Mouse (Mus musculus) naive thymus-derived CD4-positive, alpha-beta T cell, adult 2 months (primary cell): ENCODE data around the gene Ambra1.
"Not testable (repeated sequence)": the region's sequence is repeated elsewhere in the genome, so short reads cannot be mapped to it uniquely, and the experiment has no call there.

Experiments
- DNase-seq: peaks from one replicate; pipeline ENCODE4 v3.0.0-alpha.2; 2011; ENCODE audit warnings: low read depth

The Ambra1 gene

DNA sequence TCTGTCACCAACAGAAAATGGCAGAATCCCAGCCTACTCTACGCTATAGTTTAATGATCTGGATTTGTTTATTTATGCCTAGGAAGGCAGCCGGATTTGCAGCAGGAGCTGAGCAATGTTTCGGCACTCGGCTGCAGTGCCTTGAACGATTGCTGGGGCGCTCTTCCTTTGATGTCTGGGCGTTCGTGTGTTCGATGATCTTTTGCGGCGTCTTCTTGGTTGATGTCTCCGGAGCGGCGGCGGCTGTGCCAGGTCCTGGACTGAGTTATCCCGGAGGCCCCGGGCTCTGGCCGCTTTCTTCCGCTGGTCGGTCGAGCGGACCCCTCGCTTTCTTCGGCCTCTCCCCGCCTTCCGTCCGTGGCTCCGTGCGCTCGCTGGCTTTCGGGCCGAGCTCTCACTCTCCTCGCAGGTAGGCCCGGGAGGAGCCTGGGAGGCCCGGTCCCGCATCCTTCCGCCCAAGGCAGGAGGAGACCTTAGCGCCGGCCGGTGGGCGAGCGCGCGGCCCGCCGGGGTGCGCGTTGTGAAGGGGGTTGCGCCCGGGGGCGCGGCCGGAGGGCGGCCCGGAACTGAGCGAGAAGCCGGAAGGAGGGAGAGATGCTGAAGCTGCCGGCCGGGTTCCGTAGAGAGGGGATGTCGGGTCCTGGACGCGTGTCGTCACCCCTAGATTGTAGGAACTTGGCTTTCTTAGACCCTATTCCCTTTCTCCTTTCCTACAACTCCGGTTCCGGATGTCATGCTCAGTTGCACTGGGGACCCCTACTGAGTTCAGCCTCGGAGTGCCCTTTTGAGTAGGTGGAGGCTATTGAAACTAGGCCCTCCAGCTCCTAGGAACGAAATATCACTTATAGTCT lies at the start of gene Ambra1:
Ambra1 (plus strand) TSS at position 164 of the 851 bp plus-strand sequence.
- DNase-seq = peak; percentile 92

DNA sequence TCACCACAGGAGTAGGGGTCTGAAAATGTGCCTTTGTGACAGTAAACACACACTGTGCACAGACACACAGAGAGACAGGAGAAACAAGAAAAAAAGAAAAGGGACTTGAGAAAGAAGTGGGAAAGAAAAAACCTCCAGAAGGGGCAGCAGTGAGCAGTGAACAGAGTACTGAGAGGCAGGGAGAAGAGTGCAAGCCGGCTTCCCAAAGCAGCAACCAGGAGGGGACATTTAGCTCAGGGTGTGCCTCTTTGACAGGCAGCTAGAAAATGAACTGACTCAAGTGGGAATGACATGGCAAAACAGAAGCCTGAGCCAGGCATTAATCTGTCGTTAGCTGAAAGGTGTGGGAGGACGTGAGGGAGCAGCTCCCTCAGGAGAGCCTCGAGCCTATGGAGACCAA lies 47.1 kb upstream of the Ambra1 start:
- peak; percentile 54 for DNase-seq

DNA sequence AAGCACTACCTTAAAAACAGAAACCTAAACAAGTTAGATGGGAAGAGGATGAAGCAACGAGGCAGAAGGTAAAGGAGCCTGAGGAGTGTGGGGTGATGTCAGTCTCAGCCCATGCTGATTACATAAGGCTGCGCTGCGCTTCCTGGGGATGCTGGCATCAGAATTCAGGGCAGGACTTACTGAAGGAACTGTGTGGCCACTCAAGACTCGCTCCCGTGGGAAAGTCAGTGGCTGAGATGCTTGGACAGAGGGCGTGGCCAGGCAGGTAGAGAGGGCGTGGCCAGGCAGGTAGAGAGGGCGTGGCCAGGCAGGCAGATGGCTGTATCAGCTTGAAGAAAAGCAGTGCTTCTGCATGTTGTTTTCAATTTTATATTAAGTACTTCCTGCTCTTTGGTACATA lies 46.0 kb upstream of the Ambra1 start:
- DNase-seq = no peak

DNA sequence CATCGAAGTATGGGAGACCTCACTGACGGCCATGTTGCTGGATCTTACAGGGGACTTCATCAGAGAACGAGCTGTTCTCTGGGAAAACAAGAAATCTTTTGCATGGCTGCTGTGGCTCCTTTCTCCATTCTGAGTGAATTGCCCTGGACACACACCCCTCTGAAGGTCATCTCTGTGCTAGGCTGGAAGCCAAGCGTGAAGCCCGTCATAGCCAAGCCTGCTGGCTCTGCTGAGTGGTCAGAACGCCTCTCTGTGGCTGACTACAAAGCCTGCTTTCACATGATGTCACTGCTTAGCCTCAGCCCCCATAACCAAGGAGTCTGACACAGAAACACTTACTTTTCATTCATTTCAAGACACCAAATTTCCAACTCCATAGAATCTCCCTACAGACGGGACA lies 40.5 kb upstream of the Ambra1 start:
- no peak for DNase-seq

DNA sequence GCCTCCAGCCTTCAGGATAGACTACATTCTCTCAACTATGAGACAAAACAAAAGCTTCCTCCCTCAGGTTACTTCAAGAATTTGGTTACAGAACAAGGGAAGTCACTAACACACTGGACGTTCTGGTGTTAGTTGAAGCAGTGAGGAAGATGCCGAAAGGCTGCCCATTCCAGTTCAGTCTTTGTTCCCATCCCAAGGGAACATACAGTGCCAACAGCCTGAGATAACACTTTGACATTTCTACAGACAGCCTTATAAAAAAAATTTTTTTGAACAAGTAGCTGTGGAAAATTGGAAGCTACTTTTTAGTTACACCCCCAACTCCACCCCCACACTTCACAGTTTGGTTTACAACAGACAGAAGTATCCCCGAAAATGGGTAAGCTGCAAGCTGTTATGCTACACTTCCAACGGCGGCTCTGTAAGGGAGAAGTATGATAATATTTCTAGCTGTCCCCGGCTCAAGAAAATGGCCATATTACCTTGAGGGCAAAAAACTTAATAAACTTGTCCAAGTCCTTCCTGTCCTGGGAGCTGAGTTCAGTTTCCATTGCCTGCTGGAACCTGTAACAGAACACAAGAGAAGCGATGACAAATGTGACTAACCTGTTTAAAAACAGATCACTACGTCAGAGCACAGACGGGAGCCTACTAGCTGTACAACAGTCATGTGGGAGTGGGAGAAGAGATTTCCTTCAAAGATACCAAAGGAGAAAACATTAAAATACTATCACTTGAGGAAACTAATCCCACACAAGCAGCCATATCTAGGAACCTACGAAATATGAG lies 34.3 kb upstream of the Ambra1 start:
- no peak for DNase-seq

DNA sequence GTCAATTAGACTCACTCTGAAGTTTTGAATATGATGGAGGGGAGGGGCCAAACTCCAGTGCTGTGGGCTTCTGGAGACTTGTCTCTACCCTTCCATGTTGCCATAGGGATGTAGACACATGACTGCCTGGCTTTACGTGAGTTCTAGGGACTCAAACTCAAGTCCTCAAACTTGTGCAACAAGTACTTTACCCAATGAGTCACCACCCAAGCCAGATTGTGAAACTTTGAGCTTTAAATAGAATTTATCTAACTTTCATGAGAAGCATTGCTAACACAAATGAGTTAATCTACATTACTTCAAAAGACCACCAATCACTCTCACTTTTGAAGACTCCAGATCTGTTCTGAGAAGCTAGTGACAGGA lies 33.7 kb upstream of the Ambra1 start:
- no peak for DNase-seq

DNA sequence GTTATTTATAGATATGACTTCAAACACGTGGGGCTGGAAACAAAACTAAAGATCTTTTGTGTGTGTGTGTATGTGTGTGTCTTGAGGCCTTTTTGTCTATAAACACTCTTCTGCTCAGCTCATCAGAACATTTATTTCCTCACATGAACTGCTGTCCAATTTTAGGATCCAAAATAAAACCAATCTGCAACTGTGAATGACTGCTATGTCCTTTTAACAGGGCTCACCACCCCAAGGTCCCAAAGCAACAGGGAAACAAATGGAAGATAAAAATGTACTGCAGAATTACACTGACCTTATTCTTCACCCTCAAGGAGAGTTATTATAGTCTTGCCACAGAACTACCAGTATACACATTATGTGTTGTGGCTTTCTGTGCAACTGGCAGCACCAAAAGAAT lies 30.7 kb upstream of the Ambra1 start:
- no peak for DNase-seq

DNA sequence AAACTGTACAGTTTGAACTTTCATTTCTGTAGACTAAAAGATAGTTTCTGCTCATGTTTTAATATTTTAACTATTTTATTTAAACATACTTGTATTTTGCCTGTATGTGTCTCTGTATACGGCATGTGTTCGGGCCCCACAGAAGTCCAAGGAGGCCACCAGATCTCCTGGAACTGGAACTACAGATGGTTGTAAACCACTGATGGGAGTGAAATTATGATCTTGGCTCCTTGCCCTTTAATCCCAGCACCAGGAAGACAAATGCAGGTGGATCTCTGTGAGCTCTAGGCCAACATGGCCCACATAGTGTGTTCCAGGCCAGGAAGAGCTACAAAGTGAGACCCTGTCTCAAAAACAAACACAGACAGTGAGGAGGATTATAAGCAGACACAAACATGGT lies 28.6 kb upstream of the Ambra1 start:
- no peak for DNase-seq

DNA sequence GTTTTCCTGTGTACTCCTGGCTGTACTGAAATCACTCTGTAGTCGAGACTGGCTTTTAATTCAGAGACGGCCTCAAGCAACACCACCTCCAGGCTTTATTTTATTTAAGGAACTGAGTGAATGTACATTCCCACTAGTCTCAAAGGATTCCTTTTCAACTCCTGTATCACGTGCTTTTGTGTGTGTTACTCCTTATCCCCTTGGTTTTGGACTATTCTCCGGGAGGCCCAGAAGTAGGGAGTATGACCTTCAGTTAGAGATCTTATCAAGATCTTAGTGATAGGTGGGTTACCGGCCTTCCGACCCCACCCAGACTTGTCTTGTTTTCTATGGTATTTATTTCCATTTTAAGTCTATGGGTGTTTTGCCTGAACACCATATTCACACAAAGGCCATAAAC lies 24.2 kb upstream of the Ambra1 start:
- DNase-seq = peak; percentile 17

DNA sequence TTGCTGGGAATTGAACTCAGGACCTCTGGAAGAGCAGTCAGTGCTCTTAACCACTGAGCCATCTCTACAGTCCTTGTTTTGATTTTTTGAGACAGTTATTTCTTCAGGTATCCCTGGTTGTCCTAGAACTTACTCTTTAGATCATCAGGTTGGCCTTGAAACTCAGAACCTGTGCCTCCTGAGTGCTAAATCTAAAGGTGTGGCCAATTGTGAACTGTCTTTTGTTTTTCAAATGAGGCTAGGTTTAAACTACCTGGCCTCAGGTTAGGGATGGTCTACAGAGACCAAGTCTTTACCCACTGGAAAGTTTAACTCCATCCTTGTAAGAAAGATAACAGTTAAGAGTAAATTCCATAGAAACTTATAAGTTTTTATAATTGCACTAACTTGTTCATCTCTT lies 23.5 kb upstream of the Ambra1 start:
- no peak for DNase-seq

DNA sequence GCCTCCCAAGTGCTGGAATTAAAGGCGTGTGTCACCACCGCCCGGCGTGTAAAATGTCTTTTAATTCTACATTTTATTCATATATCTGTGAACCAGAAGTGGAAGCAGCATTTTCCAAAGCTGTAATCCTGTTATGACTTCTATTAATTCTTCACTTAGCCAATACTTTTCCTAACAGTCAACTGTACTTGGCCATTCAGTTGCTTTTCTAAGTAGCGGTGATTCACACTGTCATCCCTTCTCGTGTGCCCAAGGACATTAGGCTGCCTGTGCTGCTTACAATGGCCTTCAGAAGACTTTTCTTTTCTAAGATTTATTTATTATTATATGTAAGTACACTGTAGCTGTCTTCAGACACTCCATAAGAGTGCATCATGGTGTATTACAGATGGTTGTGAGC lies 21.6 kb upstream of the Ambra1 start:
- no peak for DNase-seq

DNA sequence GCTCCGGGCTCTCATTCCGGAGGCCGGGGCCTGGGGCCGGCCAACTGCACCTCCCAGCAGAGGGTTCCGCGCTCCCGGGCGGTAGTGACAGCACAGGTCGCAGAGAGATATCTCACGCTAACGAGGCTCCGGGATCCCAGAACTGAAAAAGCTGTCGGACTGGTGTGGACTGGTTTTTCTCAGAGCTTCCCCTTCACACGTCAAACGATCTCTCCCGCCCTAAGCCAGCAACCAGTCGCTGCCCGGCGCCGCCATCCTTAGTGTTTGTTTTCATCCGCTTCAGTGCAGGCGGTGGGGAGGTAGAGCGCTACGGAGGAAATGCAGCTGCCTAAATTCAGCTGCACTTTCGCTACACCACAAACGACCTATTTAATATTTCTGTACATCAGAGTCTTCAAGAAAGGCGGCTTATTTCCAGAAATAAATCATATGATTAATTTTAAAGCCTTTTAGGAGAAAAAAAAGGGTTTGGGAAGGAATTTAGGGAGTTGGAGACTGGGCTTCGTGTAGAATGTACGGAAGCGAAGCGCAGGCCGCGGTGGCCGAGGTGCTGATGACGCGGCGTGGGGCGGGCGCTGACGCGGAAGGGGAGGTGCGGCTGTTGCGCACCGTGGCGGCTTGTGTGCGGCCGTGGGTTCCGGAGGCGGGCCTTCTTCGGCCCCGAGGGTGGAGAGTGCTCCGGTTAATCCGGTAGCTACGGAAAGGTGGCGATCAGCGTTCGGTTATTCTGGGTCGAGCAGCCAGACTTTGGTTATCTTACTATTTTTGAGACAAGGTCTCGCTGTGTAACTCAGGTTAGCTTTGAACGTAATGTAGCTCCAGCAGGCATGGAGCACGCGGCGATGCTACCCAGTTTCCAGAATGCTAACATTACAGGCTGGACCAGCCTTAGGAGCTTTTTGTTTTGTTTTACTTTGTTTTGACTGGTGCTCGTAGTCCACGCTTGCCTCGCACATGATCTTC lies 19.4 kb upstream of the Ambra1 start, which contains the start of the genes Atg13 and Harbi1:
Atg13 (minus strand) TSS at position 305 of the 963 bp plus-strand sequence.
Harbi1 (plus strand) TSS at position 581 of the 963 bp plus-strand sequence.
- DNase-seq = peak; percentile 96

DNA sequence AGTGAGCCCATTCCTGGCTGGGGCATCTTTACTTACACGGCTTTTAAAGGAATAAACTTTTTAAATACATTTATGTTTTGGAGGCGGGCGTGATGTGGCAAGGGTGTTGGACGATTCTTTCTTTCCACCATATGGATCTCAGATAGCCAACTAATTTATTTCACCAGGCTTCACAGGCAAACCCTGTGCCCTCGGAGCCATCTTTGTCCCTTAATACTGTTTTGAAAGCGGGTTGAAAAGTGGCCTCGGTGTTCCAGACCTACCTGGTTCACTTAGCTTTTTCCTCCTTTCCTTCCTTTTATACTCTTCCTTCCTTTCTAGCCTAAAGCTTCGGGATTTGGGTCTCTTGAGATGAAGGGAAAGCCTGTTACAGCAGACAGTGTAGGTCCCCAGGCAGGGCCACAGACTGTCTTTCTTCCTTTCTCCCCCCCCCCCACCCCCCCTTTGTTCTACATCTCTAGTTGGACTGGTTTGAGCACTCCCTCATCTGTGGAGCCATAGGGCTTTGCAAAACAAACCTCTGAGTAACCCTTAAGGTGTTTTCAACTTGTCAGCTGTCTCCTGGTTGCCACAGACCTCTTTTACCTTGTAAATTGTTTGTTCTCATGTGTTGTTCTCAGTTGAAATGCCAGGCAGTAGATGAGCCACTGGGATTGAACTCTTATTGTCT lies 18.5 kb upstream of the Ambra1 start:
- no peak for DNase-seq

DNA sequence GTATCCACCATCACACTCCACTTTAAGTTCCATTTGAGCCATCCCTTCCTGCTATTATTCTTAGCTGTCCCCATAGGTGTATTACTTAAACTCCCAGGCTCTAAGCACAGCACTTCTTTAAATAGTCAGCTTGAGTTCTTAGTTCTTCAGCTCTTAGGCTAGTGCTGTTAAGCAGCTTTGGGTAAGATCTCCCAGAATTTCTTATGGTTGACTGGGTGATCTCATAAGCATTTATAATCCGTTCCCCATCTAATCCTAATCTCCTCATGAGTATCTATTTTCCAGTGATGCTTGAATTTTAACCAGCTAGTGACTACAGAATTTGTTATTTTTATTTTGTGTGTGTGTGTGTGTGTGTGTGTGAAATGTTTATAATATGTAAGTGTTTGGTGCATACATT lies 15.0 kb upstream of the Ambra1 start:
- DNase-seq = no peak

DNA sequence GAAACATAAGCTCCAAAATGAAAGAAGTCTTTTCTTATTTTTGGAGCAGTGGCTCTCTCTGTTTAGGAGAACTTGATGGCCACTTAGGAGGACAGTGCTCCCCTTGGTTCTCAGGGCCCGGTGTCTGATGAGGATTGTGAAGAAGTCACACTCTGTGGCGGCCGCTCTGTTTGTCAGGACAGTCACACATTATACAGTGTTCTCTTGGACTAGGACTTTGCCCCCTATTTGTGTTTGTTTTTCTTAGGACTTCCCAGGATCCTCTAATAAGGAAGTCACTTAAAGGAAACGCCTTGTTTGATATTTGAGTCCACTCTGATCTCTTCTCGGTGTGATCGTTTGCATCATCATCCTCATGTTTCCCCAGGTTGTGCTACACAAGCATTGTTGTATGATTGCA lies 11.7 kb upstream of the Ambra1 start:
- no peak for DNase-seq

DNA sequence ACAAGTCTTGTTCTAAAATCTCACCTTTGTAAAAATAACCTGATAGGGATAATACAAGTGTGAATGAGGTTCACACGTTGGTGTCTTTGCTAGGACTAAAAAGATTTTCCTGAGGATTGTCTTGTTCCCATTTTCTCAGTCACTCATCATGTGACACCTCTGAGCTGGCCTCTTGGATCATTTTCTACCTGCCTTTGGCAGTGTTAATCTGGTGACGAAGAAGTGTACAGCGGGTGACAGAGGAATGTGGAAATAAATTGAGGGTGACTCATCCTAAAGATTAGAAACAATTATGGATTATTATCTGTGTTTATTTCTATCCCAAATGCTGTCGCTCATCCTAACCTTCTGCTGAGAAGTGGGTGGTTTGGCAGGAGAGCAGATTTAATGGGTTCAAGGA lies 6.6 kb upstream of the Ambra1 start:
- no peak for DNase-seq

DNA sequence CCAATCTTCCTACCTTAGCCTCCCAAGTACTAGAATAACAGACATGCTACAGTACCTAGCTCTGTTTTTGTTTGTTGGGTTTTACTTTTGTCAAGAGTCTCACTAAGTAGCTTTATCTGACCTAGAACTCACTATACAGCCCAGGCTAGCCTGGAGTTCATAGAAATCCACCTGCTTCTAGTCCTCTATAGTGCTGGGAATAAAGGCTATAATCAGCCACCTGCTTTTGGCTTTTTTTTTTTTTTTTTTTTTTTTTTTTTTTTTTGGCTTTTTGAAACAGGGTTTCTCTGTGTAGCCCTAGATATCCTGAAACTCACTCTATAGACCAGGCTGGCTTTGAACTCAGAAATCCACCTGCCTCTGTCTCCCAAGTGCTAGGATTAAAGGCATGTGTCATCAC lies 6.0 kb upstream of the Ambra1 start:
- no peak for DNase-seq

DNA sequence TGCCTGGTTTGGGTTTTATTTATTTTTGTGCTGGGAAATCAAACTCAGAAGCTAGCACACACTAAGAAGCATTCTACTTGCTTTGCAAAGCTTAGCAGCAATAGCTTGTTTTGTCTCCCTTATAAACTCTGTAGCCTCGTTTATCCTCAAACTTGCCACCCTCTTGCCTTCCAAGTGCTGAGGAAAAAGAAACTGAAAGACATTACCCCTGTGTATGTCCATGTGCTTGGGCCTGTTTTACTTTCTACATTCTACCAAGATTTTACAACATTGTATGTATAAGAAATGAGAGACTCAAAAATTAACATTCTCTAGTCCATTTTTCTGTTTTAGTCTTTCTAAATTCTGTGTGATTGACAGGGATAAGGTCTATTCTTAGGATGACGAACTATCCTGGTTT lies 5.2 kb upstream of the Ambra1 start:
- DNase-seq = no peak

DNA sequence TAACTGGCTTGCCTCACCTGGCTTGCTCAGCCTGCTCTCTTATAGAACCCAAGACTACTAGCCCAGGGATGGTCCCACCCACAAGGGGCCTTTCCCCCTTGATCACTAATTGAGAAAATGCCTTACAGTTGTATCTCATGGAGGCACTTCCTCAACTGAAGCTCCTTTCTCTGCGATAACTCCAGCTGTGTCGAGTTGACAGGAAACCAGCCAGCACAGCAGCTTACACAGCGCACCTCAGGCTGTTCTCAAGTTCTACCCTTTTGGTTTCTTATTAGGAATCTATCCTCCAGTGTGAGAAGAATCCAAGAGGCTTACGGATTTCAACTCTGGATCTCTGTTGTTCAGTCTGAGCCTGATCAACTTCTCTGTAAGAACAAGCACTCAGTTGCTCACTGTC lies 4.5 kb upstream of the Ambra1 start:
- DNase-seq = not testable (repeated sequence)

DNA sequence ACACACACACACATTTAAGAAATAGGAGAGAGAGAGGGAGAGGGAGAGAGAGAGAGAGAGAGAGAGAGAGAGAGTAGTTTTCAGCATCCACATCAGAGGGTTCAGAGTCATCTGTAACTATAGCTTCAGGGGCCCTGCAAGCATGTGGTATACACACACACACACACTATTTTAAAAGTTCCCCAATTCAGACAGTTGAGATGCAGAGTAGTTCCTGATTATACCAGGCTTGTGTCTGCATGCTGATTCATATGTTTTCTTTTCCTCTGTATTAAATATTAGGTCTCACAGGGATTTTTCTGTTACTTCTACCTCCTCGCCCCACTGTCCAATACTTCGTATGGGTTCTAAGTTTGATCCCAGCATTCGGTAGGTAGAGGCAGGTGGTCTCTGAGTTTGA lies 2.9 kb upstream of the Ambra1 start:
- no peak for DNase-seq

DNA sequence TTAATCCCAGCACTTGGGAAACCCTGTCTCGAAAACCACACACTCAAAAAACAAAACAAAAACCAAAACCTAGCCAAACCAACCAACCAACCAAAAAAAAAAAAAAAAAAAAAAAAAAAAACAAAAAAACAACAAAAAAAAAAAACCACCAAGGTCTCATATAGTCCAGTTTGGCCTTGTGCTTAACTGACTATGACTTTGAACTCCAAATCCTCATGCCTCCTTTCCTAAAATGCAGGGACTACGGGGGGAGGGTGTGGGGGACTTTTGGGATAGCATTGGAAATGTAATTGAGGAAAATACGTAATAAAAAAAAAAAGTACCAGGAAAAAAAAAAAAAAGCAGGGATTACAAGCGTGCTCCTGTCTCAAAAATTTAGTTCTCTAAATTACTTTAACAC lies 363 bp upstream of the Ambra1 start:
- no peak for DNase-seq

DNA sequence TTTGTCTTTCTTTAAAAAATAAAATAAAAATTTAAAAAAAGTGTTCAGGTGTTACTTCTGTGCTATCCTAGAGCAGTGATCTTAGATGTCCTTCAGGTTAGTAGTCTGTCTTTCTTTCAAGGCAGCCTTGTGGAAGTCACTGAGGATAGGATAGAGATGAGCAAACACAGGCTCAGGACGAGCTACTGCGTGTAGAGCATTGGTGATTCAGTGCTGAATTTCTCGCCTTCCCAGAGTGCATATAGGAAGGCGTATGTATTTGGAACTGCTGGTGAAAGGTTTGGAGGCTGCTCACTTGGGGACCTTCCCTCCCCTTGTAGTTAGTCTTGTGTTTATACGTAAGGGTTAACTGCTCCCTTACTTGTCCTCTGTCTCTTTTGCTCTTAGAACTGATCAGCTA lies 5.3 kb downstream of the Ambra1 start:
- DNase-seq = no peak
